Mouse (Mus musculus): ENCODE data around the gene Lypd8. TPM values are rescaled to one million over a fixed set of nuclear protein-coding genes. Genes with fewer than 3 reads are reported as not detected.

Gene Lypd8
- not detected in 2 replicates for polyA plus RNA-seq (2011; ENCODE audit: insufficient read depth, insufficient read length, low read depth, missing spikeins)

GRCm38 (mm10) chr11:58378763-58379278, at the start of gene Lypd8:
Gene Lypd8 (plus strand): TSS chr11:58379043.
- H3K9me3 ChIP-seq (replicated peaks; ENCODE audit: control insufficient read depth, insufficient read depth, low read length, poor library complexity, severe bottlenecking) = no peaks in the 10 kb centered on the region
- H3K27me3 ChIP-seq (ENCODE audit: control insufficient read depth, insufficient read depth, low read length, poor library complexity, severe bottlenecking) = no peaks in the 10 kb centered on the region
- no peak within 1 kb of the TSS for H3K27ac ChIP-seq (ENCODE audit: insufficient read depth, low read length)
- no peaks in the 10 kb centered on the region for H3K36me3 ChIP-seq (ENCODE audit: control insufficient read depth, insufficient read depth, low read length, poor library complexity, severe bottlenecking)
- TF ChIP-seq POLR2A (IDR thresholded peaks at IDR 0.05; ENCODE audit: insufficient read depth, low read length) (no peak), EP300 (IDR thresholded peaks at IDR 0.05; ENCODE audit: insufficient read depth, low read depth, low read length) (no peak), CTCF (IDR thresholded peaks at IDR 0.05; ENCODE audit: low read depth, low read length) (no peak)
- H3K4me3 ChIP-seq (ENCODE audit: low read depth, low read length) = no peak within 1 kb of the TSS
- H3K4me1 ChIP-seq (ENCODE audit: control insufficient read depth, insufficient read depth, low read length) = no peaks in the 10 kb centered on the region
- H3K9ac ChIP-seq (ENCODE audit: low read depth, poor library complexity, severe bottlenecking) = no peak within 1 kb of the TSS

- Histone ChIP-seq H3K9me3 (replicated peaks; ENCODE audit: control insufficient read depth, insufficient read depth, low read length, poor library complexity, severe bottlenecking) (no peaks in the 10 kb centered on the region), H3K9ac (ENCODE audit: low read depth, poor library complexity, severe bottlenecking) (peak overlapping the region; percentile 85), H3K27me3 (ENCODE audit: control insufficient read depth, insufficient read depth, low read length, poor library complexity, severe bottlenecking) (no peaks in the 10 kb centered on the region), H3K4me3 (ENCODE audit: low read depth, low read length) (peak overlapping the region; percentile 99), H3K27ac (ENCODE audit: insufficient read depth, low read length) (0 out of 2 replicates have a peak overlapping the region, but pooled peaks have one; percentile 13), H3K36me3 (ENCODE audit: control insufficient read depth, insufficient read depth, low read length, poor library complexity, severe bottlenecking) (peaks cover 11% of the 10 kb centered on the region), H3K4me1 (ENCODE audit: control insufficient read depth, insufficient read depth, low read length) (no peaks in the 10 kb centered on the region)
- TF ChIP-seq EP300 (IDR thresholded peaks at IDR 0.05; ENCODE audit: insufficient read depth, low read depth, low read length) (no peak), POLR2A (IDR thresholded peaks at IDR 0.05; ENCODE audit: insufficient read depth, low read length) (no peak), CTCF (IDR thresholded peaks at IDR 0.05; ENCODE audit: low read depth, low read length) (no peak)
Measured at GRCm38 (mm10) chr11:58329906-58330275, 49.0 kb upstream of the Lypd8 start.

- H3K27me3 ChIP-seq (ENCODE audit: control insufficient read depth, insufficient read depth, low read length, poor library complexity, severe bottlenecking) = no peaks in the 10 kb centered on the region
Measured at GRCm38 (mm10) chr11:58330276-58331148, 48.3 kb upstream of the Lypd8 start, which contains the start of the genes Zfp672 and Sh3bp5l. Gene Zfp672 (minus strand): TSS chr11:58330339. Gene Sh3bp5l (plus strand): TSS chr11:58330724.

GRCm38 (mm10) chr11:58331149-58331495, 47.7 kb upstream of the Lypd8 start:
- peak overlapping the region; percentile 85 for H3K9ac ChIP-seq (ENCODE audit: low read depth, poor library complexity, severe bottlenecking)
- peaks cover 11% of the 10 kb centered on the region for H3K36me3 ChIP-seq (ENCODE audit: control insufficient read depth, insufficient read depth, low read length, poor library complexity, severe bottlenecking)
- TF ChIP-seq POLR2A (IDR thresholded peaks at IDR 0.05; ENCODE audit: insufficient read depth, low read length) (no peak), EP300 (IDR thresholded peaks at IDR 0.05; ENCODE audit: insufficient read depth, low read depth, low read length) (no peak), CTCF (IDR thresholded peaks at IDR 0.05; ENCODE audit: low read depth, low read length) (no peak)
- no peaks in the 10 kb centered on the region for H3K9me3 ChIP-seq (replicated peaks; ENCODE audit: control insufficient read depth, insufficient read depth, low read length, poor library complexity, severe bottlenecking)
- no peaks in the 10 kb centered on the region for H3K27me3 ChIP-seq (ENCODE audit: control insufficient read depth, insufficient read depth, low read length, poor library complexity, severe bottlenecking)
- no peaks in the 10 kb centered on the region for H3K4me1 ChIP-seq (ENCODE audit: control insufficient read depth, insufficient read depth, low read length)
- H3K4me3 ChIP-seq (ENCODE audit: low read depth, low read length) = peak overlapping the region; percentile 99
- no peak overlapping the region for H3K27ac ChIP-seq (ENCODE audit: insufficient read depth, low read length)

More at GRCm38 (mm10) chr11:58330276-58331148, 48.3 kb upstream of the Lypd8 start, which contains the start of the genes Zfp672 and Sh3bp5l:
- TF ChIP-seq POLR2A (IDR thresholded peaks at IDR 0.05; ENCODE audit: insufficient read depth, low read length) (no peak), EP300 (IDR thresholded peaks at IDR 0.05; ENCODE audit: insufficient read depth, low read depth, low read length) (no peak; the same call in 1 of the 2 replicates), CTCF (IDR thresholded peaks at IDR 0.05; ENCODE audit: low read depth, low read length) (no peak)
- Histone ChIP-seq H3K4me1 (ENCODE audit: control insufficient read depth, insufficient read depth, low read length) (no peaks in the 10 kb centered on the region), H3K9ac (ENCODE audit: low read depth, poor library complexity, severe bottlenecking) (peak within 1 kb of the TSS; percentile 85), H3K9me3 (replicated peaks; ENCODE audit: control insufficient read depth, insufficient read depth, low read length, poor library complexity, severe bottlenecking) (no peaks in the 10 kb centered on the region), H3K27ac (ENCODE audit: insufficient read depth, low read length) (peak within 1 kb of the TSS; percentile 46; the same call in 1 of the 2 replicates), H3K4me3 (ENCODE audit: low read depth, low read length) (peak within 1 kb of the TSS; percentile 99), H3K36me3 (ENCODE audit: control insufficient read depth, insufficient read depth, low read length, poor library complexity, severe bottlenecking) (peaks cover 11% of the 10 kb centered on the region)

- Histone ChIP-seq H3K4me1 (ENCODE audit: control insufficient read depth, insufficient read depth, low read length) (no peaks in the 10 kb centered on the region), H3K4me3 (ENCODE audit: low read depth, low read length) (0 out of 2 replicates have a peak overlapping the region, but pooled peaks have one; percentile 99), H3K27ac (ENCODE audit: insufficient read depth, low read length) (no peak overlapping the region), H3K27me3 (ENCODE audit: control insufficient read depth, insufficient read depth, low read length, poor library complexity, severe bottlenecking) (no peaks in the 10 kb centered on the region), H3K36me3 (ENCODE audit: control insufficient read depth, insufficient read depth, low read length, poor library complexity, severe bottlenecking) (peaks cover 10% of the 10 kb centered on the region), H3K9me3 (replicated peaks; ENCODE audit: control insufficient read depth, insufficient read depth, low read length, poor library complexity, severe bottlenecking) (no peaks in the 10 kb centered on the region), H3K9ac (ENCODE audit: low read depth, poor library complexity, severe bottlenecking) (peak overlapping the region; percentile 85)
- TF ChIP-seq EP300 (IDR thresholded peaks at IDR 0.05; ENCODE audit: insufficient read depth, low read depth, low read length) (no peak), POLR2A (IDR thresholded peaks at IDR 0.05; ENCODE audit: insufficient read depth, low read length) (no peak)
Measured at GRCm38 (mm10) chr11:58331546-58331945, 47.3 kb upstream of the Lypd8 start.
